Mouse (Mus musculus) neural tube, embryonic 12.5 days (tissue): ENCODE data around the gene Cfap97. TPM values are rescaled to one million over a fixed set of nuclear protein-coding genes. Genes with fewer than 3 reads are reported as not detected.

Experiments
- ATAC-seq: fragments of 200-750 bp; cut with Nextera tagmentation; 2 replicates; pipeline ENCODE4 v1.8.0; 2017; ENCODE audit warnings: low read depth, mild to moderate bottlenecking, moderate TSS enrichment, moderate library complexity; ENCODE audit not compliant: low FRiP score
- H3K27ac ChIP-seq: fragments of 300-500 bp; sonication (generic); 2 replicates; pipeline ENCODE4 v1.5.1; 2016
- H3K27me3 ChIP-seq: fragments of 300-500 bp; sonication (generic); replicated peaks from 2 replicates; pipeline ENCODE4 v1.6.1; 2016; ENCODE audit warnings: mild to moderate bottlenecking
- H3K36me3 ChIP-seq: fragments of 300-500 bp; sonication (generic); 2 replicates; pipeline ENCODE4 v1.6.1; 2016; ENCODE audit warnings: mild to moderate bottlenecking
- H3K4me1 ChIP-seq: fragments of 300-500 bp; sonication (generic); 2 replicates; pipeline ENCODE4 v1.6.1; 2016
- H3K4me2 ChIP-seq: fragments of 300-500 bp; sonication (generic); replicated peaks from 2 replicates; pipeline ENCODE4 v1.6.1; 2016; ENCODE audit warnings: mild to moderate bottlenecking
- H3K4me3 ChIP-seq: fragments of 300-500 bp; sonication (generic); 2 replicates; pipeline ENCODE4 v1.5.1; 2016
- H3K9ac ChIP-seq: fragments of 300-500 bp; sonication (generic); 2 replicates; pipeline ENCODE4 v1.6.1; 2016; ENCODE audit warnings: mild to moderate bottlenecking
- H3K9me3 ChIP-seq: fragments of 300-500 bp; sonication (generic); 2 replicates; pipeline ENCODE4 v1.6.1; 2016; ENCODE audit warnings: mild to moderate bottlenecking
- WGBS: fragments of 180-500 bp; shearing (Covaris S2); methylation state at CpG from one replicate; pipeline ENCODE4 v1.1.7; 2016; 5-methylcytosine and 5-hydroxymethylcytosine counted together
- polyA plus RNA-seq: library from polyadenylated mRNA; unstranded; fragments of >200 nt; fragmentation: Nextera tagmentation; extraction: Ambion mirVana; gene quantifications from 2 replicates; pipeline ENCODE4 v1.2.1, GENCODE M21; 2016

Cfap97 gene
- polyA plus RNA-seq, 1 experiment from 2014 or later, result 21.2 TPM

DNA sequence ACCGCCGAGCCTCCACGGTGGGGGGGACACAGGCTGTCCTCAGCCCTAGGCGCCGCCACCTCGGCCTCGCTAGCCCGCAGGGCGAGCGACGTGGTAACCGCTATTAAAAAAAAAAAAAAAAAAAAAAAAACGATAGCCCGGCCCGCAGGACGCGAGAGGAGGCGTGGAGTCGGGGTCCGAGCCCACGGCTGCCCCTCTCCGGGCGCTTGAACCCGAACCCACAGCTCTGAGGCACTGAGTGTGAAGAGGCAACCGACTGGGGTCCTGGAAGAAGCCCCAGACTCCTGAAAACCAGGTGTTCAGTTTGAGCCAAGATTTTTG is 12.3 kb downstream of the Cfap97 start:
- Histone ChIP-seq H3K9me3 (no peaks in the 10 kb centered on the region), H3K27me3 (no peaks in the 10 kb centered on the region), H3K4me2 (peak overlapping the region; percentile 67), H3K4me1 (peaks cover 5% of the 10 kb centered on the region; the same call in 1 of the 2 replicates), H3K4me3 (peak overlapping the region; percentile 69), H3K9ac (peak overlapping the region; percentile 81), H3K36me3 (no peaks in the 10 kb centered on the region), H3K27ac (peak overlapping the region; percentile 72; the same call in 1 of the 2 replicates)
- WGBS, result 0% methylated on average over 25 of the region's 25 CpGs
- peak; percentile 18; the same call in 1 of the 2 replicates for ATAC-seq

DNA sequence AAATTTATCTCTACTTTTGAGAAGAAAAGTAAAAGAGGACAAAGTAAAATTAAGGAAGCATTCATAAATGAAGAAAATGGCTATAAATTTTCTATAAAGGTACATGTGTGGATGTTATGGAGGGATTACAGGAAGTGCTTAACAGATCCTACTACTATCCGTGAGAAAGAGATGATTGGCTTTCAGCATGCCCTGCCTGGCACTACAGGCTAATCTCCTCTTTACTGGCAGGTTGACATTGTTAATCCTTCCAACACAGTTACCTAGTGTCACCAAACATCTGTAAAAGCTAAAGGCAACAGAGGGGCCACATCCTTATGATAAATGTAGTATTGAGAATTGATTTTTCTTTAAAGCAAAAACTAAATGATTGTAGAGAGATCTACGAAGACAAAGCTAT is 22.1 kb downstream of the Cfap97 start:
- no peaks in the 10 kb centered on the region for H3K9me3 ChIP-seq
- no peak for ATAC-seq
- H3K4me2 ChIP-seq, result no peak overlapping the region
- H3K36me3 ChIP-seq, result peaks cover 19% of the 10 kb centered on the region
- H3K27me3 ChIP-seq, result no peaks in the 10 kb centered on the region
- H3K27ac ChIP-seq, result no peak overlapping the region
- no peaks in the 10 kb centered on the region for H3K4me1 ChIP-seq
- no peak overlapping the region for H3K4me3 ChIP-seq
- WGBS, result 85% methylated on average over 2 of the region's 2 CpGs
- no peak overlapping the region for H3K9ac ChIP-seq

DNA sequence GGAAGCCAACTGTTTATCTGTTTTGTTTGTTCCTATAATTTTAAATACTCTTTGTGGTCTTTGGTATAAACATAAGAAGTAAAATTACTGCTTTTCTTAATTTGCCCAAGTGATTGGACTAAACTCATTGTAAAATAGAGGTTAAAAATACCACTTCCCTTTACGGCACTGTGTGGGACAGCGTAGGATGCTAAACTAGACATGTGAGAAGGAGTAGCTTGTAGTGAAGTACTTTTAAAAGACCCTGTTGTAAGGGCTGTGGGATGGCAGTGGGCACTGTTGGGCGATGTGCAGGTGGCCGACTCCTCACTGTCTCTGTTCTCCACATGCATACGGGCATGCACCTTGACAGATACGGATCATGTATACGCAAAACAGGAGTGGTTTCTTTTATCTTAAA is 28.6 kb downstream of the Cfap97 start:
- no peak overlapping the region for H3K4me3 ChIP-seq
- no peaks in the 10 kb centered on the region for H3K27me3 ChIP-seq
- no peaks in the 10 kb centered on the region for H3K4me1 ChIP-seq
- 96% methylated on average over 7 of the region's 7 CpGs for WGBS
- H3K4me2 ChIP-seq, result no peak overlapping the region
- no peak overlapping the region for H3K9ac ChIP-seq
- H3K27ac ChIP-seq, result no peak overlapping the region
- 0 out of 2 replicates have a peak, but pooled peaks cover 9% of the 10 kb centered on the region for H3K36me3 ChIP-seq
- ATAC-seq, result no peak
- no peaks in the 10 kb centered on the region for H3K9me3 ChIP-seq

DNA sequence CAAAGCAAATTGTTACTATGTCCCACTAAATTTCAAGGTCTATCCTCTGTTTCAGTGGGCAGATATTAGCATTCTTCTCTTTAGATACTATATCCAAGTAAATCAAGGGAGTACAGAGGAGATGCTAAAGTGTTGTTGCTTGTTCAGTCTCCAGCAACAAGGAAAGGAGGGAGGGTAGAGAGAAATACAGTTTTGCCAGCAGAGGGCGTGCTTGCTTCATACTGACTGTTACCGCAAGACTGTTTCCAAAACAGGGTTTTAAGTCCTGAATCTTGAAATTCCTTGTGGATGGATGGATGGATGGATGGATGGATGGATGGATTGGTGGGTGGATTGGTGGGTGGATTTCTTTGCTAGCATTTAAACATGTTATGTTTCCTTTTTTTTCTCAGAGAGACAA is 33.8 kb downstream of the Cfap97 start:
- 7% methylated on average over 2 of the region's 2 CpGs for WGBS
- no peak overlapping the region for H3K4me3 ChIP-seq
- no peak overlapping the region for H3K27ac ChIP-seq
- no peak for ATAC-seq
- no peaks in the 10 kb centered on the region for H3K9me3 ChIP-seq
- H3K27me3 ChIP-seq, result no peaks in the 10 kb centered on the region
- no peaks in the 10 kb centered on the region for H3K4me1 ChIP-seq
- no peak overlapping the region for H3K9ac ChIP-seq
- 0 out of 2 replicates have a peak, but pooled peaks cover 4% of the 10 kb centered on the region for H3K36me3 ChIP-seq
- no peak overlapping the region for H3K4me2 ChIP-seq

DNA sequence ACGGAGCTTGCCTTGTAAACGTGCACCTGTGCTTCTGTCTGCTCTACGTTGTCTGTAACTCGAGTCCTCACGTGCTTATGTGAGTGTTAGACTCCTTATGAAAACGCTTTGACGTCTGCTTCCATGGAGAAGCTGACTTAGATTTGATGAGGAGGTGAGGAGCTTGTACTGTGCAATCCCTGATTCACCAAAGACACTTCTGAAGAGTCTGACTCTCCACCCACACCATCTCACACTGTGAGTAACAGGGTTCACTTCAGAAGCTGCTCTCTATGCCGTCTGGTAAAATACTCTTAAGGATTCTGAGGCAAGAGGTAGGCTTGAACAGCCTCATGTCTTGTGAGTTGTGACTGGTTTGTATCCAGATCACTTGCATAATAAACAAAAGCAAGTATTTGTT is 41.5 kb downstream of the Cfap97 start:
- Histone ChIP-seq H3K36me3 (peaks cover 17% of the 10 kb centered on the region), H3K4me1 (no peaks in the 10 kb centered on the region), H3K4me3 (no peak overlapping the region), H3K9me3 (no peaks in the 10 kb centered on the region), H3K27ac (no peak overlapping the region), H3K4me2 (no peak overlapping the region), H3K9ac (no peak overlapping the region), H3K27me3 (no peaks in the 10 kb centered on the region)
- no peak for ATAC-seq
- 88% methylated on average over 8 of the region's 8 CpGs for WGBS

DNA sequence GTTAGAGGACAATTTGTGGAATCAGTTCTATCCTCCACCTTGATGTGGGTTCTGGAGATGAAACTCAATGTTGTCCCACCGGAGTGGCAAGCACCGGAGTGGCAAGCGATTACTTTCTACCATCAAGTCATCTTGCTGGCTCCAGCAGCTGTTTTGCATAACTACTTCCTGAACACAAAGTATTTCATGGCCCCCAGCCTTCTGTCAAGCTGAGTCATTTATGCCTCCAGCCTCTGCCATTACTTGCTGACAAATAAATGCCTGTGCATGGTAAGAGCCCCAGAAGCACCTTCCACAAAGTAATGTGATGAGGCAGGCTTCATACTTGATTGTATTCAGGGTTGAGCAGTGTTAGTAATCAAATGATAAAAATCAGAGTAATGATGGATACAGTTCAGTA is 45.3 kb downstream of the Cfap97 start:
- H3K27me3 ChIP-seq, result no peaks in the 10 kb centered on the region
- H3K36me3 ChIP-seq, result peaks cover 21% of the 10 kb centered on the region
- H3K27ac ChIP-seq, result no peak overlapping the region
- no peak overlapping the region for H3K9ac ChIP-seq
- no peak for ATAC-seq
- WGBS, result 95% methylated on average over 3 of the region's 3 CpGs
- no peaks in the 10 kb centered on the region for H3K4me1 ChIP-seq
- no peaks in the 10 kb centered on the region for H3K9me3 ChIP-seq
- H3K4me3 ChIP-seq, result no peak overlapping the region
- H3K4me2 ChIP-seq, result no peak overlapping the region

DNA sequence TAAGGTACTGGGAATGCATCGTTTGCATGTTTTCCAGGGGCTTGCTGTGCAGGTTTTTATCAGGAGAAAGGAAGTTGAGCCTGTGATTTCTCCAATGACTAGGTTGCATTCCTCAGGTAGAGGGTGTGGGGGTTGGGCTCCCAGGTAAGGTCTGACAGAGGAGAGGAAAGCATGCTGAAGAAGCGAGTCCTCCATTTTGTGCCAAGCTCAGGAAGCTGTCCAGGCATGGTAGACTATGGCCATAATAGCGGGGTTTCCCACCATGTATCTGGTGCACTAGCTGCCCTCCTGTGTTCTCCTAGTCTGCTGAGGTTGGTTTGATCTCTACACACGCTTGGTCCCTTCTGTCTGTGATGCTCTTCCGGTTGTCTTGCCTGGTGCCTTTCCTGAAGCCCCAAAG is 46.1 kb downstream of the Cfap97 start:
- 89% methylated on average over 5 of the region's 5 CpGs for WGBS
- ATAC-seq, result no peak
- Histone ChIP-seq H3K4me2 (no peak overlapping the region), H3K4me1 (no peaks in the 10 kb centered on the region), H3K27me3 (no peaks in the 10 kb centered on the region), H3K27ac (no peak overlapping the region), H3K4me3 (no peak overlapping the region), H3K9ac (no peak overlapping the region), H3K9me3 (no peaks in the 10 kb centered on the region), H3K36me3 (peaks cover 23% of the 10 kb centered on the region)

DNA sequence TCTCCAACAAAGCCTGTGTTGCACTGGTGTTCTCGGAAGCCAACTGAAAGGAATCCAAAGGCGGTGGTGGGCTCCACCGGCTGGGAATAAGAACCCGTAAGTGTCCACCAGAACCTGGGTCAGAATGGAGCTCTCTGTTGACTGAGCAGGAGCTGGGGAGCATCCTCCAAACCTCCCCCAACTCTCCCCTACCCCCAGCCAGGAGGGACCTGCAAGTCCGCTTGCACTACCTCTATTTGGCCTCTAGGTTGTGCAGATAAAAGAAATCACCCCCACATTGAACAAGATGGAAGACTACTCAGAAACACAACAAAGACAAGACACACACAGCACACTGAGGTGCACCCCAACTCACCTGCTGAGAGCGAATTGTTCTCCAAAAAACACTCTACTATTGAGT is 50.8 kb downstream of the Cfap97 start:
- Histone ChIP-seq H3K4me2 (no peak overlapping the region), H3K9ac (no peak overlapping the region), H3K4me3 (no peak overlapping the region), H3K4me1 (no peaks in the 10 kb centered on the region), H3K9me3 (no peaks in the 10 kb centered on the region), H3K27ac (no peak overlapping the region), H3K36me3 (peaks cover 43% of the 10 kb centered on the region), H3K27me3 (no peaks in the 10 kb centered on the region)
- no peak for ATAC-seq
- 84% methylated on average over 6 of the region's 6 CpGs for WGBS

DNA sequence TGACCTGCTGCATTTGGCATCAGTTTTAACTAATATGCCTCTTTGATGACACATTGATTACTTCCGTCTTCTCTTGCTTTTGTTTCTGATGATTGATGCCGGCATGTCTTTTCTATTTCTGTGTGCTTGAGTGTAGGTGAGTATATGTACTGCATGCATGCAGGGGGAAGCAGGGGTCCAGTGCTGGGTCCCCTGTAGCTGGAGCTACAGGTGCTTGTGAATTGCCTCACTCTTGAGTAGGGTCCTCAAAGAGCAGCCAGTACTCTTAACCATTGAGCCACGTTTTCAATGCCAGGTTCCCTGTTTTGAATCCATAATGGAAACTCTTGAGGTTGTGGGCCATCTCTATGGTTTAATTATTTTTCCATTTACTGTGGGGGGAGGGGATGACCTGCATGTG is 52.7 kb downstream of the Cfap97 start:
- H3K36me3 ChIP-seq, result peaks cover 63% of the 10 kb centered on the region
- no peak for ATAC-seq
- peaks cover 11% of the 10 kb centered on the region for H3K4me1 ChIP-seq
- 86% methylated on average over 3 of the region's 3 CpGs for WGBS
- no peak overlapping the region for H3K4me3 ChIP-seq
- H3K9me3 ChIP-seq, result no peaks in the 10 kb centered on the region
- no peaks in the 10 kb centered on the region for H3K27me3 ChIP-seq
- H3K4me2 ChIP-seq, result no peak overlapping the region
- H3K9ac ChIP-seq, result no peak overlapping the region
- H3K27ac ChIP-seq, result no peak overlapping the region

DNA sequence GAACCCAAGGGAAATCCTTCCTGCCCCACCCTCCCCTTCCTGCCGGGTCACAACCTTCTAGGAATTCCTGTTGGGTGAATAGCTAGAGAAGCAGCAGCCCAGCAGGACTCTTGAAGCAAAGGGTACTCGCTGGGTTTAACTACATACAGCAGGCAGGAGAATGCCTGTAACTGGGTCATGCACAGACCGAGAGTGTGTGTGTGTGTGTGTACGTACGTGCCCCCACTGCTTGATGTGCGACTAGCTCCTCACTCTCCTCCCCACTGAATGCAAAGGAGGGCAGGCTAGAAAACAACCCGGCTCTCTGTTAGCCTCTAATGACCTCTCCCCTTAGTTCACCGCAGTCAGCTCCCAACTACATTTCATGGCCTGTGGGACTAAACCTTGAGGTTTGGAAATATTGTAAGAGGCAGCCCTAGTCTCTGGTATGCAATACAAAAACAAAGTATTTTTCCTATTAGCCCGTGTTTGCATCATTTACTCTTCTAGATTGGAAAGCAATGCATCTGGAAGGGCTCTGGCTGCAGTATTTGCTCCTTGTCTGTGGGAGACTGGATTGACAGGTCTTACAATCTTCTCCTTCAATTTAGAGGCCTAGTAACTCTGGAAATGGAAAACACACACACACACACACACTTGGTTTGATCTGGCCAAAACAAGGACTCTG is 53.5 kb downstream of the Cfap97 start:
- H3K36me3 ChIP-seq, result peaks cover 64% of the 10 kb centered on the region
- H3K27ac ChIP-seq, result no peak overlapping the region
- no peak for ATAC-seq
- no peak overlapping the region for H3K4me3 ChIP-seq
- H3K4me2 ChIP-seq, result no peak overlapping the region
- WGBS, result 85% methylated on average over 9 of the region's 9 CpGs
- H3K9me3 ChIP-seq, result no peaks in the 10 kb centered on the region
- H3K4me1 ChIP-seq, result peaks cover 19% of the 10 kb centered on the region
- no peak overlapping the region for H3K9ac ChIP-seq
- no peaks in the 10 kb centered on the region for H3K27me3 ChIP-seq

DNA sequence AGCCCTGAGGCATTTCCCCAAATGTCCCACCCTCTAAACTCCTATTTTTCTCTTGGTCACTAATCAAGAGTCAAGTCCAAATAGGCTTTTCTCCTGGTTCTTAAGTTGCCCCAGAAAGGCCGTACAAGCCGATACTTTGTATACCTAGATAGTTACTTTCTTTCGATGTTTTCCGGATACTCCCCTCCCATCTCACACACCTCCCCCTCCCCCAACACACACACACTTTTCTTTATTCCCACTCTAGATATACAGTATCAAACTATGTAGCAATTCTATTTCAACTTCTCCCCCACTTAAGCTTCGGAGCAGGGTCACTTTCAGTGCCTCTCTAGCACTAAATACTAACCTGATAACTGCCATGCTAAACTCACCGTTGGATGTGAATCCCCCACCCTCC is 54.5 kb downstream of the Cfap97 start:
- H3K4me2 ChIP-seq, result no peak overlapping the region
- no peak for ATAC-seq
- peaks cover 64% of the 10 kb centered on the region for H3K36me3 ChIP-seq
- H3K27me3 ChIP-seq, result no peaks in the 10 kb centered on the region
- H3K4me1 ChIP-seq, result peaks cover 19% of the 10 kb centered on the region
- 92% methylated on average over 6 of the region's 6 CpGs for WGBS
- H3K27ac ChIP-seq, result no peak overlapping the region
- no peaks in the 10 kb centered on the region for H3K9me3 ChIP-seq
- H3K4me3 ChIP-seq, result no peak overlapping the region
- no peak overlapping the region for H3K9ac ChIP-seq

DNA sequence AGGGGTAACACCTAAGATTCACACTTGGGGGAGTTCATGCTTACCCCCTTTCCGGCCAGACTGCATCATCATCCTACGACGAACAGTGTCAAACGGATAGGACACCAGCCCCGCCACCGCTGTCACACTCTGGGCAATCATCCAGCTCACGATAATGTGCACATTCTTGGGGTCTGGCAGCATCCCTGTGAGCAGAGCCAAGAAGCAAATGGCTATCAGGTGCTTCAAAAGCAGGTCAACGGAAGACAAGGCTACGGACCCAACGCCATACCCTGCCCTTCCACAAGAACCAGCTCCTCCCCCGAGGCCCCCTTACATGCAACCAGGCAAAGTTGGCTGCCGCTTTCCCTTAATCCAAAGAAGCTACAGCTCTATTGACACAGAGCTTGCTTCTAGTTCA is 56.8 kb downstream of the Cfap97 start:
- Histone ChIP-seq H3K4me1 (peaks cover 24% of the 10 kb centered on the region), H3K27ac (no peak overlapping the region), H3K4me3 (no peak overlapping the region), H3K9ac (0 out of 2 replicates have a peak overlapping the region, but pooled peaks have one; percentile 13), H3K9me3 (no peaks in the 10 kb centered on the region), H3K4me2 (peak overlapping the region; percentile 78), H3K36me3 (peaks cover 55% of the 10 kb centered on the region), H3K27me3 (no peaks in the 10 kb centered on the region)
- WGBS, result 90% methylated on average over 12 of the region's 12 CpGs
- no peak for ATAC-seq

DNA sequence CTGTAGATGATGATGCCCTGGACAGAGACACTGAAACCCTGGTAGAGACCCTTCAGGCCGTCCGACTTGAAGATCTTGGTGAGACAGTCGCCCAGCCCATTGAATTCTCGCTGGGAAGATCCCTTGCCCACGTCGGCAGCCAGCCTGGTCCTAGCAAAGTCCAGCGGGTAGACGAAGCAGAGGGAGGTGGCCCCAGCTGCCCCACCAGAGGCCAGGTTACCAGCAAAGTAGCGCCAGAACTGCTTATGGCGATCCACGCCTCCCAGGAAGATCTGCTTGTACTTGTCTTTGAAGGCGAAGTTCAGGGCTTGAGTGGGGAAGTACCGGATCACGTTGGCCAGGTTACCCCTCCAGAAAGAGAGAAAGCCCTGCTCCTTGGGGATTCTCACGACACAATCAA is 57.5 kb downstream of the Cfap97 start:
- no peaks in the 10 kb centered on the region for H3K27me3 ChIP-seq
- whole genome bisulfite sequencing, result 80% methylated on average over 15 of the region's 15 CpGs
- H3K4me2 ChIP-seq, result peak overlapping the region; percentile 78
- peaks cover 50% of the 10 kb centered on the region for H3K36me3 ChIP-seq
- H3K27ac ChIP-seq, result no peak overlapping the region
- peak overlapping the region; percentile 29 for H3K9ac ChIP-seq
- peak overlapping the region; percentile 76 for H3K4me3 ChIP-seq
- ATAC-seq, result no peak
- no peaks in the 10 kb centered on the region for H3K9me3 ChIP-seq
- H3K4me1 ChIP-seq, result peaks cover 24% of the 10 kb centered on the region
